Mouse (Mus musculus): Measurements from ENCODE around the gene Ube2d1.

DNA sequence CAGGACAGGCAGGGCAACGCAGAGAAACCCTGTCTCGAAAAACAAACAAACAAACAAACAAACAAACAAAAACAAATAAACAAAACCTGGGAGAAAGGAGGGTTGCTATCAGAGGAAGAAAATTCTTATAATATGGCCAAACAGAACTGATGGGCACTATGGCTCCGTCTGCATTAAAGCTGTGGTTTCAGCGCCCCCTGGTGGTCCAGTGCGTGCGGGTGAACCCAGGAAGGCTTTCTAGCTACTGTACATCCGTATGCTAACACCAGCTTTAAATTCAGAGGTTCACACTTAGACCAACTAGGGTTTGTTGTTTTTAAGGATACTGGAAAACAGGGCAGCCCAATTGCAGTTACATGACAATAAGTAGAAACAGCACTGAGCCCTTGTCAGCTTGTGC lies 59.2 kb downstream of the Ube2d1 start:
- TF ChIP-seq EP300 (IDR thresholded peaks at IDR 0.05; ENCODE audit: low read depth) (no peak), CTCF (IDR thresholded peaks at IDR 0.05; ENCODE audit: low read depth) (peak; percentile 88)

Data from liver, embryonic 14.5 days (tissue).